Comparison of ENCODE assay signal across 25 mouse cellular contexts in genomic region chr5:129667851-129668250, GRCm38 (mm10). TPM values are rescaled to one million over a fixed set of nuclear protein-coding genes. Genes with fewer than 3 reads are reported as not detected.
"Had no signal": no experiment of that assay in that cellular context is flagged by ENCODE, and none has a peak within 500 bp of the region (broad histone marks: within the 10 kb centered on the region; RNA-seq: fewer than 3 reads in every experiment).

No protein-coding gene starts in this region.

- H3K36me3 ChIP-seq: lung, embryonic 15.5 days; midbrain, embryonic 13.5 days; midbrain, embryonic 15.5 days; neural tube, embryonic 12.5 days; stomach, embryonic 15.5 days had no signal

- ATAC-seq: liver, postnatal 0 days; lung, postnatal 0 days; midbrain, embryonic 13.5 days; midbrain, embryonic 15.5 days had no signal

- H3K27me3 ChIP-seq: lung, embryonic 15.5 days; midbrain, embryonic 13.5 days; midbrain, embryonic 15.5 days; neural tube, embryonic 12.5 days; stomach, embryonic 15.5 days had no signal

- H3K4me3 ChIP-seq: lung, embryonic 15.5 days; megakaryocyte, embryonic 14.5 days; midbrain, embryonic 13.5 days; midbrain, embryonic 15.5 days; neural tube, embryonic 12.5 days; stomach, embryonic 15.5 days had no signal

- H3K9me3 ChIP-seq: lung, embryonic 15.5 days; midbrain, embryonic 13.5 days; midbrain, embryonic 15.5 days; neural tube, embryonic 12.5 days; stomach, embryonic 15.5 days had no signal

- H3K27ac ChIP-seq: lung, embryonic 15.5 days; macrophage; midbrain, embryonic 13.5 days; midbrain, embryonic 15.5 days; neural tube, embryonic 12.5 days; stomach, embryonic 15.5 days; stomach, postnatal 0 days had no signal

- H3K9ac ChIP-seq: liver, postnatal 0 days; lung, embryonic 15.5 days; midbrain, embryonic 13.5 days; midbrain, embryonic 15.5 days; neural tube, embryonic 12.5 days; stomach, embryonic 15.5 days had no signal

- H3K4me2 ChIP-seq: lung, embryonic 15.5 days; midbrain, embryonic 11.5 days; midbrain, embryonic 13.5 days; stomach, embryonic 15.5 days had no signal

- DNase-seq: lung, adult 2 months; lung, postnatal 14 days; lung, postnatal 36 days; right cerebral cortex, postnatal 14 days; thymus, adult 18-20 months; thymus, postnatal 14 days; thymus, postnatal 36 days had no signal

- H3K4me1 ChIP-seq: stomach, embryonic 15.5 days had no signal

RNA-seq across cellular contexts. Expression of gene Sept14, which starts 40.5 kb away (rescaled TPM):
- total RNA-seq: megakaryocyte progenitor cell, adult 5-6 weeks; midbrain, postnatal 0 days; monocyte, adult 5-6 weeks; neutrophil, adult 5-6 weeks had no signal
- polyA plus RNA-seq: liver, postnatal 0 days; lung, adult 2 months; lung, embryonic 15.5 days; lung, postnatal 0 days; macrophage; midbrain, embryonic 11.5 days; midbrain, embryonic 13.5 days; midbrain, embryonic 15.5 days; midbrain, postnatal 0 days; neural tube, embryonic 12.5 days; neural tube, embryonic 14.5 days; spleen, adult 2 months; stomach, embryonic 15.5 days; stomach, postnatal 0 days; thymus, postnatal 0 days had no signal
